Mouse (Mus musculus) forebrain, postnatal 0 days (tissue): ENCODE data around the gene Atf2. TPM values are rescaled to one million over a fixed set of nuclear protein-coding genes. Genes with fewer than 3 reads are reported as not detected.

Source experiments
- ATAC-seq: fragments of 200-750 bp; cut with Nextera tagmentation; 2 replicates; pipeline ENCODE4 v1.8.0; 2017; ENCODE audit warnings: mild to moderate bottlenecking, moderate library complexity
- DNase-seq: peaks from one replicate; pipeline ENCODE4 v3.0.0-alpha.2; 2015
- H3K27ac ChIP-seq: fragments of 300-500 bp; sonication (generic); 2 replicates; pipeline ENCODE4 v1.5.1; 2014; ENCODE audit warnings: low read depth, mild to moderate bottlenecking, antibody characterized with exemption, low read length, moderate library complexity, mixed read lengths
- H3K27me3 ChIP-seq: fragments of 300-500 bp; sonication (generic); 2 replicates; pipeline ENCODE4 v1.6.1; 2014; ENCODE audit warnings: mild to moderate bottlenecking, low read length, mixed read lengths; ENCODE audit not compliant: insufficient read depth
- H3K36me3 ChIP-seq: fragments of 300-500 bp; sonication (generic); 2 replicates; pipeline ENCODE4 v1.6.1; 2014; ENCODE audit warnings: mild to moderate bottlenecking, moderate library complexity; ENCODE audit not compliant: insufficient read depth
- H3K4me1 ChIP-seq: fragments of 300-500 bp; sonication (generic); 2 replicates; pipeline ENCODE4 v1.6.1; 2014; ENCODE audit warnings: antibody characterized with exemption; ENCODE audit not compliant: insufficient read depth
- H3K4me2 ChIP-seq: fragments of 300-500 bp; sonication (generic); 2 replicates; pipeline ENCODE4 v1.6.1; 2014; ENCODE audit warnings: low read depth, mild to moderate bottlenecking, moderate library complexity
- H3K4me3 ChIP-seq: fragments of 300-500 bp; sonication (generic); 2 replicates; pipeline ENCODE4 v1.5.1; 2014; ENCODE audit warnings: low read depth, low read length, mixed read lengths
- H3K9ac ChIP-seq: fragments of 300-500 bp; sonication (generic); 2 replicates; pipeline ENCODE4 v1.6.1; 2014; ENCODE audit warnings: mild to moderate bottlenecking
- H3K9me3 ChIP-seq: fragments of 300-500 bp; sonication (generic); 2 replicates; pipeline ENCODE4 v1.6.1; 2016; ENCODE audit warnings: low read length
- CTCF ChIP-seq: sonication (generic); IDR thresholded peaks from 2 replicates; pipeline ENCODE4 v1.5.1; 2016; ENCODE audit warnings: antibody characterized with exemption, control low read depth, low read depth
- WGBS: fragments of 180-500 bp; shearing (Covaris S2); extraction: QIAGEN DNeasy Blood & Tissue Kit; methylation state at CpG from one replicate; pipeline ENCODE4 v1.1.7; 2014; 5-methylcytosine and 5-hydroxymethylcytosine counted together
- polyA plus RNA-seq: library from polyadenylated mRNA; unstranded; fragments of >200 nt; fragmentation: Nextera tagmentation; extraction: Ambion mirVana; gene quantifications from 2 replicates; pipeline ENCODE4 v1.2.1, GENCODE M21; 2015
- total RNA-seq: library from RNA; depleted of rRNA; stranded (reverse); fragments of >200 nt; gene quantifications from 2 replicates; pipeline ENCODE4 v1.2.3, GENCODE M21; 2014

The Atf2 gene
- total and polyA plus RNA-seq, 2 experiments from 2014 or later: 88.2 to 109 TPM

GRCm38 (mm10) chr2:73885997-73886396, 6.4 kb downstream of the Atf2 start:
- Histone ChIP-seq H3K27ac (no peak overlapping the region), H3K4me1 (no peaks in the 10 kb centered on the region; the same call in 1 of the 2 replicates), H3K36me3 (no peaks in the 10 kb centered on the region), H3K4me2 (no peak overlapping the region), H3K9me3 (no peaks in the 10 kb centered on the region), H3K4me3 (no peak overlapping the region), H3K9ac (no peak overlapping the region), H3K27me3 (no peaks in the 10 kb centered on the region)
- peak; percentile 15; the same call in 1 of the 2 replicates for TF ChIP-seq CTCF
- no peak for ATAC-seq
- DNase-seq: no peak
- WGBS: 86% methylated on average over 2 of the region's 2 CpGs

GRCm38 (mm10) chr2:73877891-73878290, 14.5 kb downstream of the Atf2 start:
- no peak overlapping the region for H3K4me3 ChIP-seq
- H3K4me2 ChIP-seq: no peak overlapping the region
- WGBS: 90% methylated on average over 2 of the region's 2 CpGs
- DNase-seq: no peak
- H3K27ac ChIP-seq: no peak overlapping the region
- TF ChIP-seq CTCF: no peak
- H3K9ac ChIP-seq: no peak overlapping the region
- no peak for ATAC-seq
- H3K9me3 ChIP-seq: no peaks in the 10 kb centered on the region
- no peaks in the 10 kb centered on the region for H3K4me1 ChIP-seq
- H3K36me3 ChIP-seq: peaks cover 10% of the 10 kb centered on the region; the same call in 1 of the 2 replicates
- H3K27me3 ChIP-seq: no peaks in the 10 kb centered on the region

GRCm38 (mm10) chr2:73867764-73868487, 24.5 kb downstream of the Atf2 start:
- TF ChIP-seq CTCF: peak; percentile 39
- peaks cover 5% of the 10 kb centered on the region; the same call in 1 of the 2 replicates for H3K36me3 ChIP-seq
- H3K9ac ChIP-seq: no peak overlapping the region
- no peak overlapping the region for H3K4me3 ChIP-seq
- DNase-seq (no peak), ATAC-seq (no peak)
- no peaks in the 10 kb centered on the region for H3K9me3 ChIP-seq
- no peaks in the 10 kb centered on the region for H3K4me1 ChIP-seq
- no peaks in the 10 kb centered on the region for H3K27me3 ChIP-seq
- no peak overlapping the region for H3K27ac ChIP-seq
- no peak overlapping the region for H3K4me2 ChIP-seq
- WGBS: 76% methylated on average over 16 of the region's 16 CpGs

GRCm38 (mm10) chr2:73860046-73860624, 32.3 kb downstream of the Atf2 start:
- Histone ChIP-seq H3K27me3 (no peaks in the 10 kb centered on the region), H3K9me3 (no peaks in the 10 kb centered on the region), H3K9ac (no peak overlapping the region), H3K36me3 (no peaks in the 10 kb centered on the region), H3K4me2 (no peak overlapping the region), H3K4me1 (no peaks in the 10 kb centered on the region), H3K4me3 (no peak overlapping the region), H3K27ac (no peak overlapping the region)
- ATAC-seq (no peak), DNase-seq (no peak)
- 88% methylated on average over 4 of the region's 4 CpGs for WGBS
- TF ChIP-seq CTCF: no peak

DNA sequence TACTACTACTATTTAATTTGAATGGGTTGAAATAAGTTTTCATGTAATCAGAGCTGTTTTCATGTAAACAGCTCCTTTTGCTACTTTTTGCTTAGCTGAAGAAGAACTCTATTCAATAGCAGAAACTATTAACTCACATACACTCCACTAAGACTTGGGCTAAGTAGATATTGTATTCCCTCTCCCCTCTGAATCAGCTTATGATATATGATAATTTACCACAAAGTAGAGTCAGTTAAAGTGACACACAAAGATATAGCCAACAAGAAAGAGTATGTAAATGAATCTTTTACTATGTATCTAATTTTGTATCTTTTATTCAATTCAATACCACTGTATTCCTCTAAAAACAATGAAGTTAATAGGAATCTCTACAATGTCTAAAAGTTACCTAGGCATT, 35.1 kb downstream of the Atf2 start:
- Histone ChIP-seq H3K4me1 (no peaks in the 10 kb centered on the region), H3K4me2 (no peak overlapping the region), H3K9me3 (no peaks in the 10 kb centered on the region), H3K4me3 (no peak overlapping the region), H3K27ac (no peak overlapping the region), H3K9ac (no peak overlapping the region), H3K27me3 (no peaks in the 10 kb centered on the region), H3K36me3 (no peaks in the 10 kb centered on the region)
- no peak for TF ChIP-seq CTCF
- DNase-seq (no peak), ATAC-seq (no peak)

DNA sequence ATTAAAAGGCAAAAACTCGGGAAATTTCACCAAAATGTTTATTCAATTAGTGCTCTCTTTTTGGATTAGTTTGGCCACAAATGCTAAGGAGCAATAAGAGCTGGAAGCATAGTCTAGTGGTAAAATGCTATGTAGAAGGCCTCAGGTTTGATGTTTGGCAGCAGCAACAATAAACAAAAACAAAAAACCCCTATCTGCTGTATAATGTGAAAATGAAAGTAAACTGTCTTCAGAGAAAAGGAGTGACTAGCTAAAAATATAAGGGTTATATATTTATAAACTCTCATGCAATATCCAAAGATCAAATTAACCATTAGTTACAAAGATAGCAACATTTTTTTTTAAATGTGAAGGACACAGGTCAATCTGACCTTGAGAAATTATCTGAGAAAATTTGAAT, 36.2 kb downstream of the Atf2 start:
- H3K27me3 ChIP-seq: no peaks in the 10 kb centered on the region
- no peaks in the 10 kb centered on the region for H3K9me3 ChIP-seq
- no peak overlapping the region for H3K4me3 ChIP-seq
- no peak overlapping the region for H3K4me2 ChIP-seq
- H3K4me1 ChIP-seq: no peaks in the 10 kb centered on the region
- ATAC-seq (no peak), DNase-seq (no peak)
- H3K27ac ChIP-seq: no peak overlapping the region
- no peaks in the 10 kb centered on the region for H3K36me3 ChIP-seq
- WGBS: 75% methylated on average over 1 of the region's 1 CpGs
- TF ChIP-seq CTCF: no peak
- H3K9ac ChIP-seq: no peak overlapping the region

DNA sequence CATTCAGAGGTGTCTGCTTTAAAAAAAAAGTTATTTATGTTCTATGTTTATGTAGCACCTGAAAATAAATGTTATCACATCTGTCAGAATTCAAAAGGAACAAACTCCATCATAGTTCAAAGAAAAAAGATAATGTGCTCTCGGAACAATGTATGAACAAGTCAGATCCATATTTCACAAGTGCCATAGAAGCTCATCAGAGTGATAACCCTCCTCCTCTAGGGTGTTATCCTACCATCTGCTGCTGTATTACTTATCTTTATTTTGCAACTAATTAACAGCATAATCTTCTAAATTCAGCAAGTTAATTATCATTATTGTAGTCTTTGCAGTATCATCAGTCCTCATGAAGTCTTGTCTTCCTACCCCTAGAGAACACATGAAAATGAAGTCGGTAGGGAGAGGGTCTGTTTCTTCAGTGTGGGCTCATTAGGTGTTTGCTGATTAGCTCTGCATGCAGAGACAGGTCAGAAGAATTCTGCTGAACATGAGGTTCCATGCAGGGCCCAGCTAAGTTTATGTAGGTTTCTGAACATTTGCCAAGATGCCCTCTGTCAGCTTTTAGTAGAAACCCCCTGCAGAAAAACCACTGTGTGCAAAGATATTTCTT, 57.9 kb downstream of the Atf2 start:
- no peak for TF ChIP-seq CTCF

More for the DNA sequence above, 57.9 kb downstream of the Atf2 start:
- Histone ChIP-seq H3K4me3 (no peak overlapping the region), H3K27ac (no peak overlapping the region), H3K9me3 (no peaks in the 10 kb centered on the region), H3K9ac (no peak overlapping the region), H3K4me1 (no peaks in the 10 kb centered on the region), H3K4me2 (no peak overlapping the region), H3K27me3 (no peaks in the 10 kb centered on the region), H3K36me3 (0 out of 2 replicates have a peak, but pooled peaks cover 8% of the 10 kb centered on the region)
- DNase-seq: no peak
- 65% methylated on average over 2 of the region's 2 CpGs for WGBS
- ATAC-seq: no peak
